In genomic region chr8:105445296-105446126, GRCm38 (mm10) we compare ENCODE assay signal across 10 mouse cellular contexts. TPM values are rescaled to one million over a fixed set of nuclear protein-coding genes. Genes with fewer than 3 reads are reported as not detected.
A peak's percentile ranks its signal among the peaks of the same experiment; 100 is the strongest.
DNase-seq lines count a peak whose midpoint lies in the region; ATAC-seq and TF ChIP-seq lines count a peak whose summit lies in the region.
"Had no signal": no experiment of that assay in that cellular context is flagged by ENCODE, and none has a peak within 500 bp of the region (broad histone marks: within the 10 kb centered on the region; RNA-seq: fewer than 3 reads in every experiment).

No protein-coding gene starts in this region.

- intact Hi-C loops in left cerebral cortex, postnatal 25 days (cut with DNase I): no loop called here

- H3K4me3 ChIP-seq in embryonic facial prominence, embryonic 11.5 days (ENCODE audit: low read depth, low read length): no peak overlapping the region
- H3K4me3 ChIP-seq in neural tube, embryonic 11.5 days (ENCODE audit: low read depth, low read length): no peak overlapping the region
- no peak overlapping the region for H3K4me3 ChIP-seq in cerebellum, adult 2 months (replicated peaks; ENCODE audit: insufficient read depth, low read depth, low read length)
- H3K4me3 ChIP-seq: limb, embryonic 15.5 days had no signal

- H3K9ac ChIP-seq in embryonic facial prominence, embryonic 11.5 days (replicated peaks; ENCODE audit: low read length): no peak overlapping the region
- H3K9ac ChIP-seq in neural tube, embryonic 11.5 days (ENCODE audit: low read length): peak overlapping the region; percentile 36; the same call in 1 of the 2 replicates
- H3K9ac ChIP-seq: limb, embryonic 15.5 days had no signal

- TF ChIP-seq CTCF in cerebellum, adult 2 months (IDR thresholded peaks at IDR 0.05; ENCODE audit: borderline replicate concordance, insufficient read depth, low read depth, low read length): no peak

- DNase-seq in left cerebral cortex, postnatal 25 days (ENCODE audit: low spot score in 2 of 2): peak; percentile 26 to 66
- DNase-seq in left cerebral cortex, adult 8-10 months (ENCODE audit: low spot score in 2 of 2): no peak
- peak; percentile 60 for DNase-seq in embryonic facial prominence, embryonic 11.5 days (ENCODE audit: low spot score)
- peak; percentile 40 for DNase-seq in heart, postnatal 4 days
- peak; percentile 65 for DNase-seq in neural tube, embryonic 11.5 days (ENCODE audit: low spot score)
- DNase-seq in cerebellum, adult 2 months: no peak
- no peak for DNase-seq in cerebellum, postnatal 36 days

- WGBS in embryonic facial prominence, embryonic 11.5 days: 45% methylated on average over 11 of the region's 11 CpGs
- 28% methylated on average over 11 of the region's 11 CpGs for WGBS in neural tube, embryonic 11.5 days
- WGBS in cerebellum, adult 2 months: 44% methylated on average over 11 of the region's 11 CpGs

- H3K4me2 ChIP-seq in embryonic facial prominence, embryonic 11.5 days (ENCODE audit: low read depth, low read length): no peak overlapping the region
- H3K4me2 ChIP-seq in neural tube, embryonic 11.5 days (ENCODE audit: low read depth): peak overlapping the region; percentile 21
- H3K4me2 ChIP-seq: limb, embryonic 15.5 days had no signal

- no peaks in the 10 kb centered on the region for H3K36me3 ChIP-seq in embryonic facial prominence, embryonic 11.5 days (replicated peaks; ENCODE audit: control insufficient read depth, insufficient read depth, low read depth, low read length)
- no peaks in the 10 kb centered on the region for H3K36me3 ChIP-seq in neural tube, embryonic 11.5 days (ENCODE audit: control insufficient read depth, insufficient read depth, low read length)
- H3K36me3 ChIP-seq: limb, embryonic 15.5 days had no signal

- no peaks in the 10 kb centered on the region for H3K9me3 ChIP-seq in embryonic facial prominence, embryonic 11.5 days (replicated peaks; ENCODE audit: control insufficient read depth, low read length)
- H3K9me3 ChIP-seq in neural tube, embryonic 11.5 days (ENCODE audit: control insufficient read depth, low read length): no peaks in the 10 kb centered on the region
- H3K9me3 ChIP-seq: limb, embryonic 15.5 days had no signal

- H3K27ac ChIP-seq in embryonic facial prominence, embryonic 11.5 days (replicated peaks; ENCODE audit: low read depth, low read length): 0 out of 2 replicates have a peak overlapping the region, but pooled peaks have one; percentile 35
- peak overlapping the region; percentile 83 for H3K27ac ChIP-seq in neural tube, embryonic 11.5 days (ENCODE audit: low read depth, low read length)
- no peak overlapping the region for H3K27ac ChIP-seq in cerebellum, adult 2 months (ENCODE audit: insufficient read depth, low read length)
- H3K27ac ChIP-seq: limb, embryonic 15.5 days had no signal

- H3K27me3 ChIP-seq in embryonic facial prominence, embryonic 11.5 days (ENCODE audit: control insufficient read depth, insufficient read depth, low read length): no peaks in the 10 kb centered on the region
- H3K27me3 ChIP-seq in neural tube, embryonic 11.5 days (ENCODE audit: control insufficient read depth, insufficient read depth, low read length): no peaks in the 10 kb centered on the region
- no peaks in the 10 kb centered on the region for H3K27me3 ChIP-seq in cerebellum, adult 2 months (ENCODE audit: control insufficient read depth, insufficient read depth, low read length)
- H3K27me3 ChIP-seq: limb, embryonic 15.5 days had no signal

- TF ChIP-seq POLR2A in cerebellum, adult 2 months (IDR thresholded peaks at IDR 0.05; ENCODE audit: borderline replicate concordance, insufficient read depth, low read length): no peak

- peak; percentile 85 for ATAC-seq in embryonic facial prominence, embryonic 11.5 days (replicated peaks; ENCODE audit: insufficient number of reproducible peaks, low FRiP score, low TSS enrichment, low read depth)
- peak; percentile 88 for ATAC-seq in neural tube, embryonic 11.5 days (ENCODE audit: insufficient read depth, low FRiP score, low TSS enrichment)
- ATAC-seq in megakaryocyte progenitor cell, adult 5-6 weeks (replicated peaks; ENCODE audit: poor library complexity): no peak

- H3K4me1 ChIP-seq in embryonic facial prominence, embryonic 11.5 days (ENCODE audit: control insufficient read depth, insufficient read depth, low read length): no peaks in the 10 kb centered on the region
- H3K4me1 ChIP-seq in neural tube, embryonic 11.5 days (ENCODE audit: control insufficient read depth, insufficient read depth, low read length): peaks cover 6% of the 10 kb centered on the region; the same call in 1 of the 2 replicates
- H3K4me1 ChIP-seq in cerebellum, adult 2 months (ENCODE audit: control insufficient read depth, insufficient read depth, low read length): peaks cover 3% of the 10 kb centered on the region; the same call in 1 of the 2 replicates
- H3K4me1 ChIP-seq: limb, embryonic 15.5 days had no signal

RNA-seq across cellular contexts. Expression of gene Tppp3, which starts 25.8 kb away (rescaled TPM):
- 10 to 100 TPM; 30.1 to 37.5 TPM for total RNA-seq in left cerebral cortex, postnatal 25 days (2021)
- 10 to 100 TPM; 59.3 to 66.5 (median 60.9) TPM for total RNA-seq in left cerebral cortex, adult 8-10 months (2022)
- polyA plus RNA-seq in embryonic facial prominence, embryonic 11.5 days (2014; fragmentation: Nextera tagmentation; extraction: Ambion mirVana): 49.5 and 59.1 TPM in 2 replicates
- total RNA-seq in heart, postnatal 4 days (2021): 10 to 100 TPM; 44.4 to 46.1 TPM
- 218 and 229 TPM in 2 replicates for polyA plus RNA-seq in neural tube, embryonic 11.5 days (2014; fragmentation: Nextera tagmentation; extraction: Ambion mirVana)
- 0.27 TPM in 1 of 2 replicates, not detected in the other for total RNA-seq in megakaryocyte progenitor cell, adult 5-6 weeks (2015)
- 0.57 and 2.4 TPM in 2 replicates for total RNA-seq in megakaryocyte progenitor cell, adult 5-6 weeks (2017)
- 286 and 297 TPM in 2 replicates for polyA plus RNA-seq in cerebellum, adult 2 months (2012; rRNA removed)

RNA-seq across cellular contexts. Expression of gene Lrrc36, which starts 32.1 kb away (rescaled TPM):
- under 1 TPM; 0.28 to 0.41 TPM for total RNA-seq in left cerebral cortex, postnatal 25 days (2021)
- total RNA-seq in left cerebral cortex, adult 8-10 months (2022): under 1 TPM; 0.40 to 0.82 (median 0.62) TPM
- polyA plus RNA-seq in embryonic facial prominence, embryonic 11.5 days (2014; fragmentation: Nextera tagmentation; extraction: Ambion mirVana): 0.39 and 0.49 TPM in 2 replicates
- under 1 TPM; 0.50 to 0.93 TPM for total RNA-seq in heart, postnatal 4 days (2021)
- polyA plus RNA-seq in neural tube, embryonic 11.5 days (2014; fragmentation: Nextera tagmentation; extraction: Ambion mirVana): 0.92 and 1.6 TPM in 2 replicates
- total RNA-seq in megakaryocyte progenitor cell, adult 5-6 weeks (2015): 0.30 TPM in 1 of 2 replicates, not detected in the other
- 0.91 and 1.2 TPM in 2 replicates for total RNA-seq in megakaryocyte progenitor cell, adult 5-6 weeks (2017)
- 0.65 and 1.2 TPM in 2 replicates for polyA plus RNA-seq in cerebellum, adult 2 months (2012; rRNA removed)
- polyA plus RNA-seq: small intestine, adult 2 months had no signal

RNA-seq across cellular contexts. Expression of gene Kctd19, which starts 32.2 kb away (rescaled TPM):
- not detected for total RNA-seq in left cerebral cortex, postnatal 25 days (2021)
- total RNA-seq in left cerebral cortex, adult 8-10 months (2022): not detected
- not detected in 2 replicates for polyA plus RNA-seq in embryonic facial prominence, embryonic 11.5 days (2014; fragmentation: Nextera tagmentation; extraction: Ambion mirVana)
- not detected for total RNA-seq in heart, postnatal 4 days (2021)
- polyA plus RNA-seq in neural tube, embryonic 11.5 days (2014; fragmentation: Nextera tagmentation; extraction: Ambion mirVana): not detected in 2 replicates
- total RNA-seq in megakaryocyte progenitor cell, adult 5-6 weeks (2015): not detected in 2 replicates
- 0.12 TPM in 1 of 2 replicates, not detected in the other for total RNA-seq in megakaryocyte progenitor cell, adult 5-6 weeks (2017)
- polyA plus RNA-seq in cerebellum, adult 2 months (2012; rRNA removed): 0.05 TPM in 1 of 2 replicates, not detected in the other
- polyA plus RNA-seq: limb, embryonic 15.5 days; small intestine, adult 2 months had no signal

RNA-seq across cellular contexts. Expression of gene Zdhhc1, which starts 51.2 kb away (rescaled TPM):
- 10 to 100 TPM; 34.9 to 35.6 TPM for total RNA-seq in left cerebral cortex, postnatal 25 days (2021)
- total RNA-seq in left cerebral cortex, adult 8-10 months (2022): 10 to 100 TPM; 38.3 to 45.8 (median 42.9) TPM
- 15.0 and 17.9 TPM in 2 replicates for polyA plus RNA-seq in embryonic facial prominence, embryonic 11.5 days (2014; fragmentation: Nextera tagmentation; extraction: Ambion mirVana)
- 10 to 100 TPM; 14.6 to 15.9 TPM for total RNA-seq in heart, postnatal 4 days (2021)
- polyA plus RNA-seq in neural tube, embryonic 11.5 days (2014; fragmentation: Nextera tagmentation; extraction: Ambion mirVana): 18.5 and 18.9 TPM in 2 replicates
- total RNA-seq in megakaryocyte progenitor cell, adult 5-6 weeks (2015): 4.8 and 5.7 TPM in 2 replicates
- total RNA-seq in megakaryocyte progenitor cell, adult 5-6 weeks (2017): 2.7 and 5.0 TPM in 2 replicates
- 64.7 and 67.9 TPM in 2 replicates for polyA plus RNA-seq in cerebellum, adult 2 months (2012; rRNA removed)

Comparison
In these comparisons a context has a peak if more than half of its experiments do, and no peak if none do; other contexts are left out.
1. DNase-seq: peak in left cerebral cortex, postnatal 25 days (2 of 2), embryonic facial prominence, embryonic 11.5 days (single experiment), heart, postnatal 4 days (single experiment) and neural tube, embryonic 11.5 days (single experiment); none in left cerebral cortex, adult 8-10 months (0 of 2), cerebellum, adult 2 months (0 of 2) and cerebellum, postnatal 36 days (0 of 2).
2. RNA of gene Tppp3, which starts 25.8 kb away (total RNA-seq): 59.3 to 66.5 TPM in left cerebral cortex, adult 8-10 months, 44.4 to 46.1 TPM in heart, postnatal 4 days and 30.1 to 37.5 TPM in left cerebral cortex, postnatal 25 days; 0.27 to 2.4 TPM in megakaryocyte progenitor cell, adult 5-6 weeks; every median in the first group is over 4 times any median in the second.